Mouse (Mus musculus) testis, adult 10 weeks (tissue): Measurements from ENCODE around the gene Csf1. TPM values are rescaled to one million over a fixed set of nuclear protein-coding genes. Genes with fewer than 3 reads are reported as not detected.

ENCODE experiments used
- polyA plus RNA-seq: library from polyadenylated mRNA; stranded (reverse); fragments of 350-450 nt; fragmentation: Illumina TruSeq; extraction: RNeasy Lipid Tissue Mini Kit (QIAGEN cat#74804); gene quantifications from one replicate; pipeline ENCODE4 v1.2.3, GENCODE M21; 2014; ENCODE audit warnings: low read depth, low replicate concordance

The Csf1 gene
- polyA plus RNA-seq, result 2.3 TPM

DNA sequence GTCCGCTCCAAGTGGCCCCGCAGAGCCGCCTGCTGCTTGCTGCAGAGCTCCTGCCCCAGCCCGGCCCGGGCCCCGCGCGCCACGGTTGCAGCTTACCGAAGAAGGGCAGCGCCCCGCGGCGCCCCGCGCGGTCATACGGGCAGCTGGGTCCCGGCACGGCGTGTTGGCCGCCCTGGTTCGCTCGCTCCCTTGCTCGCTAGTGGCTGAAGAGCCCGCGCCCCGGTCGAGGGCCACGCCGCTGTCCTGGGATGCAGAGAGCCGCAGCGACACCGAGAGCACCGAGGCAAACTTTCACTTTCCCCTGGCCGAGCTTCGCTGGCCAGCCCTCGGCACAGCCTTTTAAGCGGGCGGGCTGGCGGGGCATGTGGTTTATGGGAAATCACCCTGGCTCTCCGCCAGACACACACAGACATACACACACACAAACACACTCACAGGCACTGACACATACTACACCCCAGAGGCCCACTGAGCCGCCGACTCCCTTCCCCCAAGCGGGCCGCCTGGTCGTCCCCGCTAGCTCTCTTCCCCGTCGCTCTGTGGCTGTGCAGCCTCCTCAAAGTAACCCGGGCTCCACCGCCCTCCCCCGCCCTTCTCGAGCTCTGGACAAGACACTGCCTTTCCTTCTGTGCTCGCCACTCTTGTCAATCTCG lies at the start of gene Csf1:
Gene Csf1, minus strand, starts transcription at position 541 of the 653 bp plus-strand sequence.

DNA sequence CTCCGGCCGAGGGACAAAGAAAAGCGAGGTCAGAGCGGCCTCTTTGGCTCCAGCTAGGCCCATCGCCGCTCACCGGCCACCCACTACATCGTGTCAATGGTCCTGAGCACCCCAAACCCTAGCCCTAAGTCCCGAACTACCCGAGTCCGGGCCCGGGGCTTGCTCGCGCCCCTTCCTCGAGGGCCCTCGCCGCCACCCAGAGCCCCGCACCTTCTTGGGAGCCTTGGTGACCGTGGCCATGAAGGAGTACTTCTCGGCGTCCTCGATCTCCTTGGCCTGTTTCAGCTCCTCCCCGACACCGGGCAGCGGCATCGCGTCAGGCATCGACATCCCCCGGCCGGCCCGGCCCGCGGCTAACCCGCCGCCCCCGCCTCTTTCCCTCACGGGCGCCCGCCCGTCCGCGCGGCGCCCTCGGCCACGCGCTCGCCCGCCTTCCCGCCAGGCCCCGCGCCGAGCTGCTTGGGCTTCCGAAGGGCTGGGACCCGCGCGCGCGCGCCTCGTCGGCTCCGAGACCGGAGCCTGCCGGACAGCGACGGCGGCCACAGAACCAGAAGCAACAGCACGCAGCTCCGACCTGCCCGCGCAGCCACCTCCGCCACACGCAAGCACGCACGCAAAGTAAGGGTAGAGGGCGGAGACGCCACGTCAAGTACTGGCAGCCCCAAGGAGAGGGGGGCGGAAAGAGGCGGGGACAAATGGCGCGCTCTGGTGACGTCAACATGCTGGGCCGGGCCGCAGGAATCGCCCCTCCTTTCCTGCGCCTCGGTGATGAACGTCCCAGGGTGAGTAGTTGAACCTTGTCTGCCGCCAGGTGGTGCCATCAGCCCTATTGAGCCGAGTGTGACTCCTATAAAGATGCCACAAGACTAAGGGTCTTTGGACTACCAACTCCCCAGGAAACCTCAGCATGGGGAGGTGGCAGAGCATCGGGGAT lies 64.1 kb downstream of the Csf1 start, which contains the start of gene Ahcyl1:
Gene Ahcyl1, minus strand, starts transcription at position 613 of the 934 bp plus-strand sequence.

Other genes starting within 250 kb of the Csf1 start
- gene Slc6a17, start 242.5 kb downstream of the Csf1 start, polyA plus RNA-seq, result 0.41 TPM
- 75.8 TPM for gene Ubl4b, start 205.4 kb downstream of the Csf1 start, polyA plus RNA-seq
- 0.11 TPM for gene Alx3, start 165.4 kb downstream of the Csf1 start, polyA plus RNA-seq
- gene Gm10961, start 129.1 kb downstream of the Csf1 start, polyA plus RNA-seq, result not detected
- 4.4 TPM for gene Strip1, start 128.8 kb downstream of the Csf1 start, polyA plus RNA-seq
- 85.4 TPM for gene Ahcyl1, start 63.9 kb downstream of the Csf1 start, polyA plus RNA-seq
- 7.9 TPM for gene Eps8l3, start 116.8 kb upstream of the Csf1 start, polyA plus RNA-seq
- 3,284 TPM for gene Gstm5, start 135.4 kb upstream of the Csf1 start, polyA plus RNA-seq
- gene Gstm7, start 171.3 kb upstream of the Csf1 start, polyA plus RNA-seq, result 22.5 TPM
- 56.0 TPM for gene Gstm6, start 183.3 kb upstream of the Csf1 start, polyA plus RNA-seq
- gene Gstm3, start 208.8 kb upstream of the Csf1 start, polyA plus RNA-seq, result not detected
- gene Gstm2, start 226.0 kb upstream of the Csf1 start, polyA plus RNA-seq, result 222 TPM